Comparison of ENCODE assay signal across 31 mouse cellular contexts in genomic region chr1:73149926-73150325, GRCm38 (mm10).
"Had no signal": no experiment of that assay in that cellular context is flagged by ENCODE, and none has a peak within 500 bp of the region (broad histone marks: within the 10 kb centered on the region; RNA-seq: fewer than 3 reads in every experiment).

No protein-coding gene starts in this region.

- H3K4me2 ChIP-seq: limb, embryonic 12.5 days; limb, embryonic 13.5 days; limb, embryonic 15.5 days; liver, embryonic 11.5 days; liver, embryonic 12.5 days; liver, embryonic 13.5 days; liver, embryonic 15.5 days; lung, embryonic 14.5 days; lung, embryonic 15.5 days; midbrain, embryonic 12.5 days; midbrain, embryonic 13.5 days; midbrain, embryonic 15.5 days; neural tube, embryonic 12.5 days; neural tube, embryonic 13.5 days had no signal

- H3K9ac ChIP-seq: limb, embryonic 12.5 days; limb, embryonic 13.5 days; limb, embryonic 15.5 days; liver, embryonic 12.5 days; liver, embryonic 13.5 days; liver, embryonic 14.5 days; liver, embryonic 15.5 days; liver, postnatal 0 days; lung, embryonic 14.5 days; lung, embryonic 15.5 days; midbrain, embryonic 12.5 days; midbrain, embryonic 13.5 days; midbrain, embryonic 15.5 days; neural tube, embryonic 12.5 days; neural tube, embryonic 13.5 days had no signal

- DNase-seq: liver; liver, embryonic 13.5 days; liver, postnatal 0 days; lung, adult 18-20 months; lung, adult 2 months; lung, embryonic 14.5 days; lung, postnatal 10 days; lung, postnatal 14 days; lung, postnatal 36 days; lung, postnatal 4 days; midbrain, embryonic 14.5 days had no signal

- H3K4me3 ChIP-seq: left cerebral cortex, adult 2 months; limb, embryonic 10.5 days; limb, embryonic 12.5 days; limb, embryonic 13.5 days; limb, embryonic 15.5 days; liver, embryonic 12.5 days; liver, embryonic 13.5 days; liver, embryonic 15.5 days; lung, embryonic 15.5 days; megakaryocyte, embryonic 14.5 days; midbrain, embryonic 10.5 days; midbrain, embryonic 12.5 days; midbrain, embryonic 13.5 days; midbrain, embryonic 15.5 days; myocyte; neural tube, embryonic 12.5 days; neural tube, embryonic 13.5 days had no signal

- H3K27ac ChIP-seq: left cerebral cortex, adult 2 months; limb, embryonic 10.5 days; limb, embryonic 12.5 days; limb, embryonic 13.5 days; limb, embryonic 15.5 days; liver, embryonic 12.5 days; liver, embryonic 13.5 days; liver, embryonic 14.5 days; liver, embryonic 15.5 days; lung, embryonic 15.5 days; macrophage; midbrain, embryonic 10.5 days; midbrain, embryonic 12.5 days; midbrain, embryonic 13.5 days; midbrain, embryonic 15.5 days; neural tube, embryonic 12.5 days; neural tube, embryonic 13.5 days had no signal

- H3K36me3 ChIP-seq: limb, embryonic 10.5 days; limb, embryonic 12.5 days; limb, embryonic 13.5 days; limb, embryonic 15.5 days; liver, embryonic 12.5 days; liver, embryonic 13.5 days; liver, embryonic 15.5 days; lung, embryonic 15.5 days; midbrain, embryonic 10.5 days; midbrain, embryonic 12.5 days; midbrain, embryonic 13.5 days; midbrain, embryonic 15.5 days; neural tube, embryonic 12.5 days; neural tube, embryonic 13.5 days had no signal

- H3K9me3 ChIP-seq: limb, embryonic 10.5 days; limb, embryonic 13.5 days; limb, embryonic 15.5 days; liver, embryonic 12.5 days; liver, embryonic 13.5 days; liver, embryonic 15.5 days; lung, embryonic 15.5 days; midbrain, embryonic 10.5 days; midbrain, embryonic 12.5 days; midbrain, embryonic 13.5 days; midbrain, embryonic 15.5 days; neural tube, embryonic 12.5 days; neural tube, embryonic 13.5 days had no signal

- ATAC-seq: liver, embryonic 12.5 days; liver, postnatal 0 days; lung, postnatal 0 days; midbrain, embryonic 13.5 days; midbrain, embryonic 15.5 days had no signal

- H3K4me1 ChIP-seq: liver, embryonic 12.5 days; liver, embryonic 13.5 days; liver, embryonic 15.5 days; megakaryocyte, embryonic 14.5 days; midbrain, embryonic 12.5 days; midbrain, embryonic 13.5 days; midbrain, embryonic 15.5 days; neural tube, embryonic 12.5 days; neural tube, embryonic 13.5 days had no signal

- H3K27me3 ChIP-seq: limb, embryonic 12.5 days; limb, embryonic 13.5 days; limb, embryonic 15.5 days; liver, embryonic 12.5 days; liver, embryonic 13.5 days; liver, embryonic 15.5 days; lung, embryonic 15.5 days; megakaryocyte, embryonic 14.5 days; midbrain, embryonic 12.5 days; midbrain, embryonic 13.5 days; midbrain, embryonic 15.5 days; neural tube, embryonic 12.5 days; neural tube, embryonic 13.5 days had no signal
